Mouse (Mus musculus): ENCODE results near the gene Sfpq.

Sfpq gene

DNA sequence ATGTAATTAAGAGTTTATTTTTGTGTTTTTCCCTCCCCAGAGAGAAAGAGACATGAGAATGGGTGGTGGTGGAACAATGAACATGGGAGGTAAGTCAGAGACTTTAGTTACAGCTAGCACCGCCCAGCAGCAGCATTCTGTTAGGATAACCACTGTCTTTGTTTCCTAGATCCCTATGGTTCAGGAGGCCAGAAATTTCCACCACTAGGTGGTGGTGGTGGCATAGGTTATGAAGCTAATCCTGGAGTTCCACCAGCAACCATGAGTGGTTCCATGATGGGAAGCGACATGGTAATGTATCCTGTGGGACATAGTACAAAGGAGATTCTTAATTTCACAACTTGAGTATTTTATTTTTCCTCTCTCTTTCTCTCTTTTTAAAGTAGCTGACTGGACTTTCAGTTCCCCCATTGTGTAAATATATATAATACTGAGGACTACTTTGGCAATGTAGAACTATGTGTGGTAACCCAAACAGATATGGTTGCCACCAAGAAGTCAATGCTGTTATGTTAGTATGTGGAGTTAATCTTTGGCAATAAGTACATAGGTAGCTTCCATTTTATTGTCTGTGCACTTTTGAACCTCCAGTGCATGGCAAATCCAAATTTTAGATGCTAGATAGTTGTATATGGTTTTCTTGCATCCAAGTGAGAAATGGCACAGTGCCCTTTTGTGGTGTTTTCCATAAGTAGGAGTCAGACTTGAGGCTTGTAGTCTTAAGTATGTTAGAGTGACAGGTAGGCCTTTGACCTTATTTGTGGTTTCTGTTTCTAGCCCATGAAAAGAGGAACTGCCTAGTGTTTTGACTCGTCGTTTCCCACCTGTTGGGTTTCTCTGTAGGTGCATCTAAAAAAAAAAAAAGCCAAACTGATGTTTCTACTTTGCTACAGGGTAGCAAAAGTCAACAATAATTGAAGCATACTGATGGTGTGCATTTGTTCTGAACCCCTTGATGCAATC lies 6.4 kb downstream of the Sfpq start:
- peak in 1 of 2 experiments; percentile 28 for DNase-seq (ENCODE audit: low spot score in 2 of 2)

DNA sequence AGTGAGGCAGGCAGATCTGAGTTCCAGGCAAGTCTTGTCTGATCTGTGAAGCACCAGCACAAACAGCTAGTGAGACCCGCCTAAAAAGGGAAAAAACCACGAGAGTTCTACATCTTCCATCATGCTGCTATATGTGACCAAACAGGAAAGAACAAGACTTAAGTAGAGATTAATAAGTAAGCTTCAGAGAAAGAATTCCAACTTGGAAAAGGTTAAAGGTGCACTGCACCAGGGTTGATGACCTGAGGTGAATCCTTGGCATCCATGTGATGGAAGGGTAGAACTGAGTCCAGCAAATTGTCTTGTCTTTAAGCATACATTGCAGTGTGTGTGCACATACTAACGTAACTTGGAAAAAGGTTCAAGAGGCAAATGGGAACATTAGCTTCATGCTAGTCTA lies 16.0 kb downstream of the Sfpq start:
- no peak for DNase-seq (ENCODE audit: low spot score in 2 of 2)

DNA sequence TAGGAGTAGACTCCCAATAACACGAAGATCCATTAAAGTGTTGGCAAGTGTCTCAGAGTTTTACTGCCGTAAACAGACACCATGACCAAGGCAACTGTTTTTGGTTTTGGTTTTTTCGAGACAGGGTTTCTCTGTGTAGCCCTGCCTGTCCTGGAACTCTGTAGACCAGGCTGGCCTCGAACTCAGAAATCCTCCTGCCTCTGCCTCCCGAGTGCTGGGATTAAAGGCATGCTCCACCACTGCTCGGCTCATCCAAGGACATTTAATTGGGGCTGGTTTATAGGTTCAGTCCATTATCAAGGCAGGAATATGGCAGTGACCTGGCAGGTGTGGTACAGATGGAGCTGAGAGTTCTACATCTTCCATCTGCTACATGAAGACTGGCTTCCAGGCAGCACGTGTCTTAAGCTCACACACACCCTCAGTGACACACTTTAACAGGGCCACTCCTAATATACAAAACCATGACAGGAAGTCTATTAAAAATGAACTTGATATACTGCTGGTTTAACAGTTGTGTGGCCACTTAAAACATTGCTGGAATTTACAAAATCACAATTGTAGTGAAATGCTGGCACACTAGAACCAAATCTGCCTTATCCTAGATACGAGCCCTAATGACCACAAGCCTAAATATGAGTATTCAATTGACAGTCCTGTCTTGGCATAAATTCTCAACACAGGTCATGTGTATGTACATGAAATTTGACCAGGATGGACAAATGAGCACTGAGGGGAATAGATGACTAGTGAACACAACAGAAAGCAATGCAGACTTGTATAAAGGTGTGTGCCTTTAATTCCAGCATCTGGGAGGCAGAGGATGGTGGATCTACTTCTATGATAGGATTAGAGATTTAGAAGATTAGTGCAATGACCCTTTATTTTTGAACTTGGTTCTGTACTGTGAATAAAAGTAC lies 17.0 kb downstream of the Sfpq start:
- DNase-seq (ENCODE audit: low spot score in 2 of 2), result no peak

DNA sequence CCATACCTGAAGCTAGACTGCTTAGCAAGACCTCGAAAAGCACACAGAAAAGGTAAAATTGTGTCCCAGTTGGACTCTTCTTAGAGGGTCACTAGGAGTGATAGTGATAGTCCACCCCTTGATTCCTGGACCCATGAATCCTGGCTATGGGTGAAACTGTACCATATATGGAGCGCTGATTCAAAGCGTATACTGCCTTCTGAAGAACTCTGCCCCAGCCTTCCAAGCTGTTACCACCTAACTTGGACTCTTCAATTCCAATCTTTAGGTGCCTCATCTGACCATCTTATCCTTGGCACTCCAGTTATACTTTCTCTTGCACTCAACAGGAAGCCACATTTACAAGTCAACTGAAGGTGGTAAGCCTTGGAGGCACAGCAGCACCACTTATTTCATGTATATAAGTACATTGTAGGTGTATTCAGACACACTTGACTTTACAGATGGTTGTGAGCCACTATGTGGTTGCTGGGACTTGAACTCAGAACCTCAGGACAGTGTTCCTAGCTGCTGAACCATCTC lies 17.8 kb downstream of the Sfpq start:
- no peak for DNase-seq (ENCODE audit: low spot score in 2 of 2)

DNA sequence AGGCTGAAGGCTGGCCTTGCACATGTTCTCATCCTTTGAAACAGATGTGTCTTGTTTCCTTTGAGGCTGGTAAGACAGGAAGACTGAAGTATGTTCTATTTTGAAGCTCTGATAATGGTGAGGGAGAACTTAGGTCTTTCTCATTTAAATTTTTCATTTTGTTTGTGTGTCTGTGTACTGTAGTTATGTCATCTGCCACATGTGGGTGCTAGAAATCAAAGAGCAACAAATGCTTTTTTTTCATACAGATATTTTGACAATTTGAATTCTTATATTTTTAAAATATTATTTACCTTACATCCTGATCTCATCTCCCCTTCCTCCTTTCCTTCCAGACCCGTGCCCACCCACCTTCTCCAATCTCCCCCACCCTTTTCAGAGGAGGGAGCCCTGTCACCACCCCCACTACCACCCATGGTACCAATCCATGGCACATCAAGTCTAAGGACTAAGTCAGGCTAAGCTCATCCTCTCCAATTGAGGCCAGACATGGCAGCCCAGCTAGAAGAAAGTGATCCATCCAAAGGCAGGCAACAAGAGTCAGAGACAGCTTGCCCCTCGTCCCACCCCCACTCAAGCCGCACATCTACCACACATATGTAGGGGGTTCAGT lies 18.9 kb downstream of the Sfpq start:
- DNase-seq (ENCODE audit: low spot score in 2 of 2), result no peak

DNA sequence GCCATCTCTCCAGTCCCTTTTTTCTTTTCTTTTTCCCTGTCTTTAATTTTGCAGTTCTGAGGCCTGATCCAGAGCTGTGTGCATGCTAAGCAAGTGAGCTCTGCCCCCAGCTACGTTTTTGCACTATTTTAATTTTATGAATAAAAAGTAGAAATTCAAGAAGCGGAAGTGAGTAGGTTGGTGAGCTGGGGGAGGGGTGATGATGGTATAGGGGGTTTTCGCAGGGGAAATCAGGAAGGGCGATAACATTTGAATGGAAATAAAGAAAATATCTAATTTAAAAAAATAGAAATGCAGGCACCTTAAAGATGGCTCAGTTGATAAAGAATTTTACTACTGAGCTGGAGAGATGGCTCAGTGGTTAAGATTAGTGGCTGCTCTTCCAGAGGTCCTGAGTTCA lies 22.4 kb downstream of the Sfpq start:
- no peak for DNase-seq (ENCODE audit: low spot score in 2 of 2)

DNA sequence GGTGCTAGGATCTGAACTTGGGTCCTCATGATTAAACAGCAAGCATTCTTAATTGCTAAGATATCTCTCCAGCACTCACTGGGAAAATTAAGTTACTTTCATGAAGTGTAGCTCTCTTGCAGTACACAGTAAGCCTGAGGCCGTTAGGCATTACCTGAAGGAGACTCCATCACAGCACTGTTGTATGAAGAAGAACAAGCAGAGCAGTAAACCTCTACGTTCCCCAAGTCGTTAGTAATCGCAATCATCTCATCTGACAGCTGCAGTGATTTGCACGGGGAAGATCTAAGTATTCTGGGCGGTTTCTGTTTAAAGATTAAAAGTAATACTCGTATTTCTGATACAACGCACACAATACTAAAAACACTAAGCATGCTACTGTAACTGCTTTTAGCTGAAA lies 30.0 kb downstream of the Sfpq start:
- no peak for DNase-seq (ENCODE audit: low spot score in 2 of 2)

DNA sequence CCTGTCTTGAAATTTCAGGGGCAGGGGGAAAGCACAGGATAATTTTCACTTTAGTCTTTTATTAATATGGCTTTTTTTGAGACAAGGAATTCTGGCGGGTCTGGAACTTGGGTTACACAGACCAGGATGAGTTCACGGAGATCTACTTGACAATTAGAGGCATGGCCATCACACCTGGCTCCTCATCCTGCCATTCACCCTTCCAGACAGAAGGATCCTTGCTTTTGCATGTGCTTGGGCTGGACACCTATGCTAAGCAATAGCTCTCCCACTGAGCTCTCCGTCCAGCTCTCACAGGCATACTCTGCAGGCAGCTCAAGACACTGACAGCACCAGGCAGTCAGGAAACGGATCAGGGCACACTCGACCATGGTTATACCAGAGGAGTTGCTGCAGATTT lies 31.9 kb downstream of the Sfpq start:
- DNase-seq (ENCODE audit: low spot score in 2 of 2), result no peak

DNA sequence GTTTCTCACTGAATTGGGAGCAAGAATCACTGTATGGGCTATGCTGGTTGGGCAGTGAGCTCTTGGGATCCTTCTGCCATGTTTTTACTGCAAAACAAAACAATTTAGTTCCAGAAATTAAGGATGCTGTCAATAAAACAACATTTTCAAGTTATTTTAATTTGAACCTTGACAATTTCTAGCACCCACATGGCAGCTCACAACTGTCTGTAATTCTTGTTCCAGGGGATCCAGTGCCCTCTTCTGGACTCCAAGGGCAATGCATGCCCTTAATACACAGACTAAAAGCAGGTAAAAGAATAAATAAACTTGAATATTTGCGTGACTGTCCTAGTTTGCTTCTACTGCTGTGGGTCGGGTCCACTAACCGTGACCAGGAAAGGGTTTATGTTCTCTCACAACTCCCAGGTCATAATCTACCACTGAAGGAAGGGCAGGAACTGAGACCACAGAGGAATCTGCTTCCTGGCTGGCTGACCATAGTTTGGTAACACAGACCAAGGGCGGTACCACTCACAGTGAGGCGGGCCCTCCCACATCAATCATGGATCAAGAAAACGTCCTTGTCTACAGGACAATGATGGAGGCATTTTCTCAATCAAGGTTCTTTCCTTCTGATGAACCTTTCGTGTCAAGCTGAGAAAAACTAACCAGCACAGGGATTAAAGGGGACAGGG lies 33.5 kb downstream of the Sfpq start:
- DNase-seq (ENCODE audit: low spot score in 2 of 2), result no peak

DNA sequence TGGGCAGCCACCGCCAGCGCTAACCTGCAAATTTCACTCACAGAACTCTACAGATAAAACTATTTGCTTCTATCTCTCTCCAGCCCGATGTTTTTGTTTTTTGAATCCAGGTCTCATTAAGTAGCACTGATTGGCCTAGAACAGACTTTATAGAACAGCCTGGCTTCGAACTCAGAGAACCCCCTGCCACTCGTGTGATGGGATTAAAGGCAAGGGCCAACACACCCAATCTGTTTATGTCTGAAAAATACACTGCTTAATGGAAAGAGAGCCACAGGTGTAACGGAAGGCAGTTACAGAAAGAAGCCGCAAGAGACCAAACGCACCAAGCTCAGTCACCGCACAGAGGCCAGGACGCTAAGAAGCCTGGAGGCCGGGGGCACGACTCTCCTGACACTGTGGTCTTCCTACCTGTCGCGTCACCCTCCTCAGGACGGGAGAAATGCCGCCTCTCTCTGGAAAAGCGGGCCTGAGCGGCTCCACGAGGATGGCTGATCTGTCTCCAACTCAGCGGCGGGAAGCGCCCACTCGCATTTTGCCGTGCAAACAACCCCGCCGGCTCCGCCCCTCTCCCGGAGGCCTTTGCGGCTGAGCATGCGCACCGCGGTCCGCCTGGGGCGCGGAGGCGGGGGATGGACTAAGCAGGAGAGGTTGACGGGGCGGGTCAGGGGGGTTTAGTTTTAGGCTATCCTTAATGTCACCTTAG lies 39.6 kb downstream of the Sfpq start, which contains the start of gene Zmym1:
Gene Zmym1 (minus strand): TSS at position 568 of the 706 bp plus-strand sequence.
- peak; percentile 84 to 90 for DNase-seq (ENCODE audit: low spot score in 2 of 2)

DNA sequence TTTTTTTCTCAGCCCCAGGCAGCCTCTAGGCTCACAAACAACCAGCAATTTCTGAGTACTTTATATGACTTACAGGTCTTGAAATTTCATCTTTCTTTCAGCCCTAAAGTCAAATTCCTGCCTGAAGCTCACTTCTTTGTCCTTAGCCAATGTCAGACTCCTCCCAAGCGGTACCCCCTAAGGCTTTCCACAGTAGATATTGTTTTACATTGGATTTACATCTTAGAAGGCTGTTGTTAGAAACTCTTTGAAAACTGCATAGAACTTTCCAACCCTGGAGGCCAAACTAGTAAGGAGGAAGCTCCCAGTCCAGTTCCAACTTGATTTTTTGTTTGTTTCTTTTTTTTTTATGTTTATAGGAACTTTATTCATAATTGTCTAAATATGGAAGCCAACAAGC lies 42.9 kb downstream of the Sfpq start:
- no peak for DNase-seq (ENCODE audit: low spot score in 2 of 2)

DNA sequence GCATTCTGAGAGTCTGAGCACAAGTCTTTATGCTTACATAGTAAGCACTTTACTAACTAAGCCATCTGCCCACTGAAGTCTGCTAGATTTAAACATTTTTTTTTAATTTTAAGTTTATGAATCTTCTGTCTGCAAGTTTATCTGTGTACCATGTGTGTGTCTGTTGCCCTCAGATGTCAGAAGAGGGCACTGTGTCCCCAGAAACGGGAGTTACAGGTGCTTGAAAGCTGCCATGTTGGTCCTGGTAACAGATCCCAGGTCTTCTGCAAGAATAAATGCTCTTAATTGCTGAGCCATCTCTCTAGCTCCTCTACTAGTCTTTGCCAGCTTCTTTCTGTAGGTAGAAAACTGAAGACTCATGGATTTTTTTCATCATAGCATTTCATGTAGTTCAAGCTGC lies 53.8 kb downstream of the Sfpq start:
- DNase-seq (ENCODE audit: low spot score in 2 of 2), result no peak

DNA sequence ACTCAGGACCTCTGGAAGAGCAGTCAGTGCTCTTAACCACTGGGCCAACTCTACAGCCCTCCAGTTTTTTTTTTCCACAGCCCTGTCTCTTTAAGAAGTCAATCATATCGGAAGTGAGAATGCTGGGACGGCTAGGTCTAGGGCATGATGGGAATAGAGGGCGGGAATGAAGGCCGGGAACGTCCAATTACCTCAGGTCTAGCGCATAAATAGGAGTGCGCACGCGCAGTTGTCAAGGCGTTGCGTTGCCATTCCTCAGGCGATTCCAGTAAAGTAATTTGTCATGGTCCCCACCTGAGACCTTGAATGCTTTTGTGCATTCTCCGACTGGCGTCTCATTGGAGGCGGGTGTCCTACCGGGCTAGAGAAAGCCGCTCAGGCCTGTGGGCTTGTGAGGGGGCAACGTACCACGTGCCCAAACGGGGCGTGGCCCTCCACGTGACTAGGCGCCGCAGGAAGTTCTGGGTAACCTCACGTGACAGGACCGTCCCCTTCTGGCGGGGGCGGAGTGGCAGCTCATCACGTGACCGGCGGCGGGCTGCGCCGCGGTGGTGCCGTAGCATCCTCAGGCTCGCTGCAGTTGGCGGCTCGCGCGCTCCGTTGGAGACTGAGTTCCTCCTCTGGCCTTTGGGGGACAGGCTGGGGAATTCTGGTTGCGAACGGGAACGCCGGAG lies 55.9 kb downstream of the Sfpq start, which contains the start of gene Zmym6:
Gene Zmym6 (plus strand): TSS at position 509 of the 674 bp plus-strand sequence.
- peak; percentile 94 to 96 for DNase-seq (ENCODE audit: low spot score in 2 of 2)

DNA sequence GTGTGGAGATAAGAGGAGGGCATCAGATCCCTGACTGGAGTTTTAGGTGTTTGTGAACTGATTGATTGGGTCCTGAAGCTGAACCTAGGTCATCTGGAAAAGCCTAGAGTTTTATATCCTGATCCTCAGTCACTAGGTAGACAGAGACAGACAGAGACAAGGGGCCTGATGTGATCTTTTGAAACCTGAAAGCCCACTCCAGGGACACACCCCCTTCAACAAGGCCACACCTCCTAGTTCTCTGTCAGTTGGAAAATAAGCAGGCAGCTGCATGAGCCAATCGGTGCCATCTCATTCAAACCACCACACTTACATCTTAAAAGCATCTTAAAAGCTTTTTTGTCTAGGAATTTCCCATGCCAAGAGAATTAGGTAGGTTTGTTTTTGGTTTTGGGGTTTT lies 59.7 kb downstream of the Sfpq start:
- DNase-seq (ENCODE audit: low spot score in 2 of 2), result no peak

DNA sequence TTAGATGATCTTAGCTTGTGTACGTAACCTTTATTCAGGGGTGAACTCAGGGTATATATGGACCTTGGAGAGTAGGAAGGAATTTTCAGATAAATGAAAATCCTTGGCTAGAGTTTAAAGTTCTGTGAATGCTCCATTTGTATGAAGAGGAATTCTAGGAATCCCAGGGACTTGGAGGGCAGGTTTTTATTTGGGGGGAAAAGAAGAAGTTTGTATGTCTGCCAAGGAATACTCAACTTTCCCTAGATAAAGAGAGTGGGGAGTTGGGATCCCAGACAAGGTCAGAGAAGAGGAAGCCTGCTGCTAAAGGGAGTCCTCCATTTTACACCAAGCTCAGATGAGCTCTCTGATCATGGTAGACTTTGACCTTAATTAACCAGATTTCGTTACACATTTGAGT lies 62.0 kb downstream of the Sfpq start:
- DNase-seq (ENCODE audit: low spot score in 2 of 2), result no peak

DNA sequence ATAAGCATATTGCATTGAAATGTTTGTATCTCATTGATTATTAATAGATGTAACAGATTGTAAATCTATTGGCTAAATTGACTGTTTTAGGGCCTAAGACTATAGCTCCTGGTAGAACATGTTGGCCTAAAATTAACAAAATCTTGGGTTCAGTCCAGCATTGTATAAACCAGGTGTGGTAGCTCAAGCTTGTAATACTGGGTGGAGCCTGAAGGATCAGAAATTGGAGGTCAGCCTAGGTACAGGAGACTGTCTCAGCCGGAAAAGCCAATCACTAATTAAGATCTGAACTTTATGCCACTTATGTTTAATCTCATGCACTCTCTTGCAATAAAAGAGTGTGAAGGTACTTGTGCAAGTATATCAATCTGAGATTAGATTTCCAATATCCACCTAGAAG lies 64.6 kb downstream of the Sfpq start:
- DNase-seq (ENCODE audit: low spot score in 2 of 2), result no peak

All from natural killer cell, adult 2 months (primary cell).